Mouse (Mus musculus) bone marrow, adult 2 months (tissue): ENCODE data around the gene BC025446.

Source experiments
- CTCF ChIP-seq: fragments of 200-500 bp; IDR thresholded peaks from 2 replicates; pipeline ENCODE4 v1.5.1; 2011; ENCODE audit warnings: low read length, control low read depth; ENCODE audit not compliant: control insufficient read depth, insufficient read depth
- POLR2A ChIP-seq: fragments of 200-500 bp; IDR thresholded peaks from 2 replicates; pipeline ENCODE4 v1.6.1; 2011; ENCODE audit warnings: low read depth, mild to moderate bottlenecking, control low read depth, low read length, borderline replicate concordance; ENCODE audit not compliant: control insufficient read depth

GRCm38 (mm10) chr15:75215778-75216691 lies at the start of gene BC025446:
- no peak for TF ChIP-seq CTCF
- no peak for TF ChIP-seq POLR2A
